In the genomic region with DNA sequence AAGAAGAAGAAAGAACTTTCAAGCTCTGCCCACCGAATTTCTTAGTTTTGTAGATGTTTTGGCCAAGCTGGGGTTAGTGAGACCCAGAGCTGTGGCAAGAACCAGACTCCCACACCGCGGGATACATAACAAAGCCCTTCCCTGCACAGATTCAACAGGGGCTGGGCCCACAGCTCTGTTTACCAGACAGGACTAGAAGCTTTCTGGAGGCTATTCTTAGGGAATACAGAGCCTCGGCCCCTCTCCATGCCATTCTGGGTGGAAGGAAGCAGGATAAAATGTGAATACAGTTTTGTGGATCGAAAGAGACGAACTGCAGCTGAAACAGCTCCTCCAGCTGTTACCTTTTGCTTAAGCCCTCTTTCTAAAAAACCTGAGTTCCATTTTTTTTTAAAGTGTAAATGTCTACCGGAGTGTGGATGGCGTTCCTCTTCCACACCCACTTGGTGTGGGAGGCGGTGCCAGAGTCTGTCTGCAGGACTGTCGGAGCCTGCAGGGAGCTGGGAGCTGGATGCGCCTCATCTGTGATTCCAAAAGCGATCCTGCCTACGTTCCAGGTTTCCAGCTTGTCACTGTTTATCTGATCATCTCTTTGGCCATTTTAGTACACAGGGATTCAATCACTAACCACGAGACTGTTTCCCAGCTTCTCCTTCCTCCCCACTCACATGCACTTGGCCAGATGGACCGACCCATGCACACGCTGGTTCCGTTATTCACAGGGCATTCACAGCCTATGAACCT, we compare ENCODE assay signal across 9 mouse cellular contexts. TPM values are rescaled to one million over a fixed set of nuclear protein-coding genes. Genes with fewer than 3 reads are reported as not detected.
DNase-seq lines count a peak whose midpoint lies in the region; ATAC-seq and TF ChIP-seq lines count a peak whose summit lies in the region.
"Had no signal": no experiment of that assay in that cellular context is flagged by ENCODE, and none has a peak within 500 bp of the region (broad histone marks: within the 10 kb centered on the region; RNA-seq: fewer than 3 reads in every experiment).

No protein-coding gene starts in this region.

- H3K27ac ChIP-seq in thymus, adult 2 months (ENCODE audit: control insufficient read depth, insufficient read depth, low read length): no peak overlapping the region
- no peak overlapping the region for H3K27ac ChIP-seq in intestine, embryonic 15.5 days
- no peak overlapping the region for H3K27ac ChIP-seq in liver, embryonic 15.5 days (replicated peaks)
- no peak overlapping the region for H3K27ac ChIP-seq in stomach, embryonic 15.5 days

- peaks cover 10% of the 10 kb centered on the region for H3K4me1 ChIP-seq in thymus, adult 2 months (replicated peaks; ENCODE audit: control insufficient read depth, insufficient read depth, low read length)
- peaks cover 16% of the 10 kb centered on the region for H3K4me1 ChIP-seq in intestine, embryonic 15.5 days (replicated peaks)
- peaks cover 2% of the 10 kb centered on the region; the same call in 1 of the 2 replicates for H3K4me1 ChIP-seq in liver, embryonic 15.5 days (replicated peaks)
- H3K4me1 ChIP-seq in stomach, embryonic 15.5 days: peaks cover 16% of the 10 kb centered on the region

- peak overlapping the region; percentile 21; the same call in 1 of the 2 replicates for H3K4me3 ChIP-seq in thymus, adult 2 months (ENCODE audit: control insufficient read depth, insufficient read depth, low read length)
- H3K4me3 ChIP-seq in intestine, embryonic 15.5 days (replicated peaks): peak overlapping the region; percentile 46
- H3K4me3 ChIP-seq in liver, embryonic 15.5 days (replicated peaks): peak overlapping the region; percentile 45
- peak overlapping the region; percentile 52 for H3K4me3 ChIP-seq in stomach, embryonic 15.5 days (replicated peaks)

- peak; percentile 34; the same call in 1 of the 2 replicates for ATAC-seq in intestine, embryonic 15.5 days
- ATAC-seq in liver, embryonic 15.5 days (ENCODE audit: insufficient read depth): no peak
- ATAC-seq in stomach, embryonic 15.5 days (ENCODE audit: insufficient read depth, low FRiP score, low read depth): no peak

- TF ChIP-seq POLR2A in thymus, adult 2 months (IDR thresholded peaks at IDR 0.05; ENCODE audit: control insufficient read depth, extremely low read depth, insufficient read depth, low read length, poor library complexity): no peak

- H3K9ac ChIP-seq in intestine, embryonic 15.5 days: peak overlapping the region; percentile 38
- no peak overlapping the region for H3K9ac ChIP-seq in liver, embryonic 15.5 days
- no peak overlapping the region for H3K9ac ChIP-seq in stomach, embryonic 15.5 days

- no peak for TF ChIP-seq CTCF in thymus, adult 2 months (IDR thresholded peaks at IDR 0.05; ENCODE audit: borderline replicate concordance, control insufficient read depth, extremely low read depth, insufficient read depth, low read length, poor library complexity)

- no peaks in the 10 kb centered on the region for H3K36me3 ChIP-seq in thymus, adult 2 months (ENCODE audit: control insufficient read depth, insufficient read depth, low read length)
- no peaks in the 10 kb centered on the region for H3K36me3 ChIP-seq in intestine, embryonic 15.5 days
- no peaks in the 10 kb centered on the region for H3K36me3 ChIP-seq in liver, embryonic 15.5 days (replicated peaks)
- H3K36me3 ChIP-seq in stomach, embryonic 15.5 days: no peaks in the 10 kb centered on the region
- H3K36me3 ChIP-seq: G1E had no signal

- no peaks in the 10 kb centered on the region for H3K9me3 ChIP-seq in intestine, embryonic 15.5 days
- H3K9me3 ChIP-seq in liver, embryonic 15.5 days (replicated peaks): no peaks in the 10 kb centered on the region
- H3K9me3 ChIP-seq in stomach, embryonic 15.5 days: no peaks in the 10 kb centered on the region
- H3K9me3 ChIP-seq: G1E had no signal

- intact Hi-C loops in gastrocnemius, postnatal 14 days (cut with DNase I; ENCODE audit: low total_unique reads): no loop called here

- H3K4me2 ChIP-seq in intestine, embryonic 15.5 days (replicated peaks): peak overlapping the region; percentile 99
- H3K4me2 ChIP-seq in liver, embryonic 15.5 days: peak overlapping the region; percentile 68
- H3K4me2 ChIP-seq in stomach, embryonic 15.5 days: peak overlapping the region; percentile 99

- peaks cover 9% of the 10 kb centered on the region; the same call in 1 of the 2 replicates for H3K27me3 ChIP-seq in thymus, adult 2 months (ENCODE audit: control insufficient read depth, insufficient read depth, low read length)
- H3K27me3 ChIP-seq in intestine, embryonic 15.5 days (replicated peaks): peaks cover 23% of the 10 kb centered on the region
- H3K27me3 ChIP-seq in liver, embryonic 15.5 days: peaks cover 61% of the 10 kb centered on the region
- H3K27me3 ChIP-seq in stomach, embryonic 15.5 days (replicated peaks): peaks cover 24% of the 10 kb centered on the region

- 41% methylated on average over 17 of the region's 17 CpGs for WGBS in thymus, adult 2 months
- 15% methylated on average over 17 of the region's 17 CpGs for WGBS in intestine, embryonic 15.5 days
- WGBS in liver, embryonic 15.5 days (ENCODE audit: insufficient replicate concordance): 21% methylated on average over 17 of the region's 17 CpGs
- 16% methylated on average over 17 of the region's 17 CpGs for WGBS in stomach, embryonic 15.5 days

- DNase-seq in gastrocnemius, adult 18-20 months (ENCODE audit: low spot score): peak; percentile 1
- no peak for DNase-seq in gastrocnemius, postnatal 14 days
- no peak for DNase-seq in thymus, adult 2 months
- DNase-seq in thymus, postnatal 10 days (ENCODE audit: low spot score in 2 of 2): no peak
- no peak for DNase-seq in adrenal gland, postnatal 4 days (ENCODE audit: low spot score in 2 of 2)

RNA-seq across cellular contexts. Expression of a gene that starts 1.4 kb away (rescaled TPM):
- under 1 TPM in 1 of 2 experiments, not detected in 1; 0.02 TPM for total RNA-seq in gastrocnemius, adult 18-20 months (2021)
- total RNA-seq in gastrocnemius, postnatal 14 days (2021): under 1 TPM; 0.06 to 0.07 TPM
- 0.16 and 0.18 TPM in 2 replicates for polyA plus RNA-seq in thymus, adult 2 months (2012; rRNA removed)
- 0.37 and 0.39 TPM in 2 replicates for polyA plus RNA-seq in intestine, embryonic 15.5 days (2015; fragmentation: Nextera tagmentation; extraction: Ambion mirVana)
- polyA plus RNA-seq in liver, embryonic 15.5 days (2015; fragmentation: Nextera tagmentation; extraction: Ambion mirVana): not detected in 2 replicates
- 0.19 and 0.45 TPM in 2 replicates for polyA plus RNA-seq in stomach, embryonic 15.5 days (2015; fragmentation: Nextera tagmentation; extraction: Ambion mirVana)
- total RNA-seq in adrenal gland, postnatal 4 days (2021): under 1 TPM; 0.56 to 0.98 TPM
- polyA plus RNA-seq: G1E had no signal
